Mouse (Mus musculus) duodenum, adult 2 months (tissue): ENCODE measurements around the gene Gm14685. TPM values are rescaled to one million over a fixed set of nuclear protein-coding genes. Genes with fewer than 3 reads are reported as not detected.

Experiments used
- polyA plus RNA-seq: library from polyadenylated mRNA; depleted of rRNA; stranded (reverse); fragments of >200 nt; gene quantifications from 2 replicates; pipeline ENCODE4 v1.2.3, GENCODE M21; 2012; ENCODE audit warnings: low replicate concordance; rRNA removed

The Gm14685 gene
- 0.05 TPM in 1 of 2 replicates, not detected in the other for polyA plus RNA-seq

GRCm38 (mm10) chrX:73116747-73117146 lies at the start of gene Gm14685:
Gm14685 (plus strand) TSS chrX:73117047.

GRCm38 (mm10) chrX:73082267-73083055 lies 34.4 kb upstream of the Gm14685 start, which contains the start of gene Xlr4a:
Xlr4a (minus strand) TSS chrX:73082478.

GRCm38 (mm10) chrX:73096941-73097508 lies 19.8 kb upstream of the Gm14685 start, which contains the start of gene Xlr3a:
Xlr3a (minus strand) TSS chrX:73097095.

GRCm38 (mm10) chrX:73148496-73148895 lies 31.6 kb downstream of the Gm14685 start, which contains the start of gene Xlr5b:
Xlr5b (plus strand) TSS chrX:73148796.

GRCm38 (mm10) chrX:73149350-73149749 lies 32.5 kb downstream of the Gm14685 start, which contains the start of gene DXBay18:
DXBay18 (minus strand) TSS chrX:73149450.

GRCm38 (mm10) chrX:73176889-73177288 lies 60.0 kb downstream of the Gm14685 start, which contains the start of gene Spin2d:
Spin2d (minus strand) TSS chrX:73176989.

Other genes with a start within 250 kb of the Gm14685 start
- 0.38 and 0.92 TPM in 2 replicates for gene Cetn2, start 198.6 kb upstream of the Gm14685 start, polyA plus RNA-seq
- gene Nsdhl, start 198.5 kb upstream of the Gm14685 start, polyA plus RNA-seq, result 3.8 and 6.4 TPM in 2 replicates
- gene Zfp185, start 129.7 kb upstream of the Gm14685 start, polyA plus RNA-seq, result 0.20 TPM in 1 of 2 replicates, not detected in the other
- not detected in 2 replicates for gene Pnma5, start 79.9 kb upstream of the Gm14685 start, polyA plus RNA-seq
- 0.02 and 0.06 TPM in 2 replicates for gene Pnma3, start 52.3 kb upstream of the Gm14685 start, polyA plus RNA-seq
- 0.15 TPM in 1 of 2 replicates, not detected in the other for gene Xlr4a, start 34.6 kb upstream of the Gm14685 start, polyA plus RNA-seq
- gene Xlr3a, start 20.0 kb upstream of the Gm14685 start, polyA plus RNA-seq, result 0.16 TPM in 1 of 2 replicates, not detected in the other
- not detected in 2 replicates for gene Xlr5b, start 31.7 kb downstream of the Gm14685 start, polyA plus RNA-seq
- gene DXBay18, start 32.4 kb downstream of the Gm14685 start, polyA plus RNA-seq, result not detected in 2 replicates
- gene Spin2d, start 59.9 kb downstream of the Gm14685 start, polyA plus RNA-seq, result not detected in 2 replicates
- gene Xlr3b, start 75.2 kb downstream of the Gm14685 start, polyA plus RNA-seq, result 0.11 TPM in 1 of 2 replicates, not detected in the other
- not detected in 2 replicates for gene Xlr4b, start 97.3 kb downstream of the Gm14685 start, polyA plus RNA-seq
- gene F8a, start 111.2 kb downstream of the Gm14685 start, polyA plus RNA-seq, result 24.9 and 39.6 TPM in 2 replicates
- gene Xlr4c, start 126.1 kb downstream of the Gm14685 start, polyA plus RNA-seq, result not detected in 2 replicates
- gene Xlr3c, start 148.3 kb downstream of the Gm14685 start, polyA plus RNA-seq, result not detected in 2 replicates
- gene Xlr5a, start 175.9 kb downstream of the Gm14685 start, polyA plus RNA-seq, result not detected in 2 replicates
- not detected in 2 replicates for gene Xlr5c, start 175.9 kb downstream of the Gm14685 start, polyA plus RNA-seq
- not detected in 2 replicates for gene Gm45015, start 219.8 kb downstream of the Gm14685 start, polyA plus RNA-seq
- 0.88 and 2.4 TPM in 2 replicates for gene Zfp275, start 225.6 kb downstream of the Gm14685 start, polyA plus RNA-seq